Mouse (Mus musculus): ENCODE data around the gene Nanp. TPM values are rescaled to one million over a fixed set of nuclear protein-coding genes. Genes with fewer than 3 reads are reported as not detected.

The Nanp gene
- polyA plus RNA-seq, 1 experiment from 2014 or later: 20.8 TPM

DNA sequence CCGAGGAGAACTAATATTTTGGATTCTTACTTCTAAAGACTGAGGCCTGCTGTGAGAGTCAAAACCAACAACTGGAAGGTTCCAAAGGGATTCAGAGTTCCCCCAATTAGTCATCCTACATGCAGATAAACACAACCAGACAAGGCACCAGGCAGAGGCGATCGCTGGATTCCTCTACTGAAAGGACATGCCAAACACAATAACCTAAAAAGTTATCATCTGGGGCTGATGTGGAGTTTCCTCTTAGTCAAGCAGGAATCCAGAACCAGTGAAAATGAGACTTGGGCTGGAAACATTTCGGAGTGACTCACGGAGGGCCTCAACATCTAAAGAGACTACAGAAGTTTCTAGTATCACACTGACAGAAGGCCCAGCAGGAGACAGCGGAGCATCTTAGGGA lies 35.4 kb downstream of the Nanp start:
- no peak for ATAC-seq

GRCm38 (mm10) chr2:151001619-151002175 lies 37.5 kb downstream of the Nanp start:
- Histone ChIP-seq H3K27me3 (replicated peaks; ENCODE audit: insufficient read depth, low read length) (no peaks in the 10 kb centered on the region), H3K4me2 (replicated peaks; ENCODE audit: low read depth, low read length) (no peak overlapping the region), H3K4me3 (ENCODE audit: low read depth, low read length) (no peak overlapping the region), H3K9me3 (ENCODE audit: low read length) (no peaks in the 10 kb centered on the region), H3K4me1 (ENCODE audit: insufficient read depth, low read depth, low read length) (no peaks in the 10 kb centered on the region), H3K27ac (ENCODE audit: low read length) (no peak overlapping the region), H3K36me3 (ENCODE audit: insufficient read depth, low read length) (no peaks in the 10 kb centered on the region), H3K9ac (replicated peaks; ENCODE audit: low read depth) (no peak overlapping the region)
- WGBS: 78% methylated on average over 5 of the region's 5 CpGs
- no peak for TF ChIP-seq CTCF (IDR thresholded peaks at IDR 0.05)
- no peak for TF ChIP-seq EP300 (IDR thresholded peaks at IDR 0.05)
- ATAC-seq (no peak), DNase-seq (ENCODE audit: low spot score) (no peak)

More for the DNA sequence above, 35.4 kb downstream of the Nanp start:
- Histone ChIP-seq H3K9me3 (ENCODE audit: low read length) (no peaks in the 10 kb centered on the region), H3K27me3 (replicated peaks; ENCODE audit: insufficient read depth, low read length) (0 out of 2 replicates have a peak, but pooled peaks cover 3% of the 10 kb centered on the region), H3K4me2 (replicated peaks; ENCODE audit: low read depth, low read length) (no peak overlapping the region), H3K36me3 (ENCODE audit: insufficient read depth, low read length) (no peaks in the 10 kb centered on the region), H3K4me3 (ENCODE audit: low read depth, low read length) (no peak overlapping the region), H3K9ac (replicated peaks; ENCODE audit: low read depth) (no peak overlapping the region), H3K27ac (ENCODE audit: low read length) (no peak overlapping the region), H3K4me1 (ENCODE audit: insufficient read depth, low read depth, low read length) (peaks cover 5% of the 10 kb centered on the region; the same call in 1 of the 2 replicates)
- TF ChIP-seq EP300 (IDR thresholded peaks at IDR 0.05): no peak
- TF ChIP-seq CTCF (IDR thresholded peaks at IDR 0.05): no peak
- DNase-seq (ENCODE audit: low spot score): no peak
- WGBS: 75% methylated on average over 6 of the region's 6 CpGs

- Histone ChIP-seq H3K4me3 (ENCODE audit: low read depth, low read length) (no peak overlapping the region), H3K9ac (replicated peaks; ENCODE audit: low read depth) (no peak overlapping the region), H3K27me3 (replicated peaks; ENCODE audit: insufficient read depth, low read length) (no peaks in the 10 kb centered on the region), H3K9me3 (ENCODE audit: low read length) (no peaks in the 10 kb centered on the region), H3K4me2 (replicated peaks; ENCODE audit: low read depth, low read length) (no peak overlapping the region), H3K36me3 (ENCODE audit: insufficient read depth, low read length) (no peaks in the 10 kb centered on the region), H3K4me1 (ENCODE audit: insufficient read depth, low read depth, low read length) (no peaks in the 10 kb centered on the region), H3K27ac (ENCODE audit: low read length) (no peak overlapping the region)
- ATAC-seq: peak; percentile 77
- peak; percentile 73 for DNase-seq (ENCODE audit: low spot score)
- no peak for TF ChIP-seq EP300 (IDR thresholded peaks at IDR 0.05)
- peak; percentile 84 for TF ChIP-seq CTCF (IDR thresholded peaks at IDR 0.05)
- 52% methylated on average over 7 of the region's 7 CpGs for WGBS
These were observed 38.6 kb downstream of the Nanp start for GRCm38 (mm10) chr2:151000402-151001178.

- no peaks in the 10 kb centered on the region for H3K9me3 ChIP-seq (ENCODE audit: low read length)
- H3K4me1 ChIP-seq (ENCODE audit: insufficient read depth, low read depth, low read length): no peaks in the 10 kb centered on the region
- no peak overlapping the region for H3K4me3 ChIP-seq (ENCODE audit: low read depth, low read length)
- TF ChIP-seq CTCF (IDR thresholded peaks at IDR 0.05): no peak
- TF ChIP-seq EP300 (IDR thresholded peaks at IDR 0.05): no peak
- H3K4me2 ChIP-seq (replicated peaks; ENCODE audit: low read depth, low read length): no peak overlapping the region
- ATAC-seq (no peak), DNase-seq (ENCODE audit: low spot score) (no peak)
- no peaks in the 10 kb centered on the region for H3K36me3 ChIP-seq (ENCODE audit: insufficient read depth, low read length)
- H3K9ac ChIP-seq (replicated peaks; ENCODE audit: low read depth): no peak overlapping the region
- H3K27me3 ChIP-seq (replicated peaks; ENCODE audit: insufficient read depth, low read length): no peaks in the 10 kb centered on the region
- WGBS: 64% methylated on average over 3 of the region's 3 CpGs
- no peak overlapping the region for H3K27ac ChIP-seq (ENCODE audit: low read length)
These were observed 40.2 kb downstream of the Nanp start for GRCm38 (mm10) chr2:150999021-150999420.

- H3K4me2 ChIP-seq (replicated peaks; ENCODE audit: low read depth, low read length): no peak overlapping the region
- 87% methylated on average over 5 of the region's 5 CpGs for WGBS
- no peak for DNase-seq (ENCODE audit: low spot score)
- H3K36me3 ChIP-seq (ENCODE audit: insufficient read depth, low read length): no peaks in the 10 kb centered on the region
- no peak for TF ChIP-seq EP300 (IDR thresholded peaks at IDR 0.05)
- no peak for TF ChIP-seq CTCF (IDR thresholded peaks at IDR 0.05)
- no peaks in the 10 kb centered on the region for H3K9me3 ChIP-seq (ENCODE audit: low read length)
- no peak overlapping the region for H3K4me3 ChIP-seq (ENCODE audit: low read depth, low read length)
- H3K4me1 ChIP-seq (ENCODE audit: insufficient read depth, low read depth, low read length): no peaks in the 10 kb centered on the region
- ATAC-seq: no peak
- no peak overlapping the region for H3K9ac ChIP-seq (replicated peaks; ENCODE audit: low read depth)
- H3K27ac ChIP-seq (ENCODE audit: low read length): no peak overlapping the region
- H3K27me3 ChIP-seq (replicated peaks; ENCODE audit: insufficient read depth, low read length): no peaks in the 10 kb centered on the region
These were observed 41.6 kb downstream of the Nanp start for GRCm38 (mm10) chr2:150997618-150998017.

DNA sequence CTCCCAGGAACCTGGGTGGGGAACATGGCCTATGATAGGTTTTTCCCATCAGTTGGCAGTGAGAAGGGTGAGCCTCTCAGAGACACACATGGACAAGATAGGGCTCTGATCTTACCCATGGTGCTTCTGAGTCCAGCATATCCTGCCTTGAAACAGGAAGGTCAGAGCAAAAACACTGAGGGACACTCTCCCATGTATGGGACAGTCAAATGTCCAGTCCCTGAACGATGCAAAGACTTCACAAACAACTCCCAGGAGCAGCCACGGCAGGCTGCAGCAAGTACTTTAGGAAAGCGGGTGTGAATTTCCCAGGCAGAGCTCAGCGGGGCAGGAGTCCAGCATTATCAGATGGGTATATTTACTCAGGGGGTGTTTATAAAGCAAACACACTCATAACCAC lies 43.9 kb downstream of the Nanp start:
- H3K27ac ChIP-seq (ENCODE audit: low read length): no peak overlapping the region
- TF ChIP-seq CTCF (IDR thresholded peaks at IDR 0.05) (no peak), EP300 (IDR thresholded peaks at IDR 0.05) (no peak)
- 49% methylated on average over 4 of the region's 4 CpGs for WGBS

More for the DNA sequence above, 43.9 kb downstream of the Nanp start:
- Histone ChIP-seq H3K9me3 (ENCODE audit: low read length) (no peaks in the 10 kb centered on the region), H3K9ac (replicated peaks; ENCODE audit: low read depth) (no peak overlapping the region), H3K4me3 (ENCODE audit: low read depth, low read length) (no peak overlapping the region), H3K27me3 (replicated peaks; ENCODE audit: insufficient read depth, low read length) (no peaks in the 10 kb centered on the region), H3K4me1 (ENCODE audit: insufficient read depth, low read depth, low read length) (no peaks in the 10 kb centered on the region), H3K4me2 (replicated peaks; ENCODE audit: low read depth, low read length) (no peak overlapping the region), H3K36me3 (ENCODE audit: insufficient read depth, low read length) (no peaks in the 10 kb centered on the region)
- DNase-seq (ENCODE audit: low spot score) (no peak), ATAC-seq (no peak)

All from lung, postnatal 0 days (tissue).